Mouse (Mus musculus): ENCODE data around the gene Spns2.

The Spns2 gene

GRCm38 (mm10) chr11:72409649-72410385 lies 79.9 kb downstream of the Spns2 start:
- no peak for DNase-seq

- DNase-seq = no peak
Measured at GRCm38 (mm10) chr11:72408451-72409170, 81.1 kb downstream of the Spns2 start.

GRCm38 (mm10) chr11:72407574-72407973 lies 82.1 kb downstream of the Spns2 start:
- no peak for DNase-seq

- DNase-seq = no peak
Measured at GRCm38 (mm10) chr11:72407081-72407480, 82.6 kb downstream of the Spns2 start.

- no peak for DNase-seq
Measured at GRCm38 (mm10) chr11:72406079-72406675, 83.5 kb downstream of the Spns2 start.

- no peak for DNase-seq
Measured at GRCm38 (mm10) chr11:72405532-72405931, 84.2 kb downstream of the Spns2 start.

GRCm38 (mm10) chr11:72402969-72403368 lies 86.7 kb downstream of the Spns2 start:
- DNase-seq = no peak

GRCm38 (mm10) chr11:72402017-72402416 lies 87.7 kb downstream of the Spns2 start:
- DNase-seq = no peak

Data from cerebellum, postnatal 14 days (tissue).